Mouse (Mus musculus): Measurements from ENCODE around the gene Olfr107. TPM values are rescaled to one million over a fixed set of nuclear protein-coding genes. Genes with fewer than 3 reads are reported as not detected.

Gene Olfr107
- polyA plus RNA-seq (2015; fragmentation: Nextera tagmentation; extraction: Ambion mirVana), result not detected in 2 replicates

DNA sequence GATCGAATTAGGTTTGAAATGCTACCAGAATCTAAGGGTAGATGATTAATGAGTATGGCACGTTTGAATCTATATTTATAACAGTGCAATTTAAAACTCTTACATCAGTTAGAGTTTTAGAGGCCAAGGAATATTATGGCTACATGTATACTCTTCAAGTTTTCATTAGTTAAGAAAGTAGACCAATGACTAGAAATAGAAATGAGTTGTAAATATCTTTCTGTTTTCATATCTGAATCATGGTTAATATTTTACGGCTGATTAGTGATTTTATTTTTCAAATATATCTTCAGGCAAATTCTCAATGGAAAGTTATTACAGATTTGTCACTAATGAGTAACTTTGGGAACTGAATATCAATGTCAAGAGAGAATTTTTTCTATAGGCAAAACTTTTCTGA lies at the start of gene Olfr107:
Gene Olfr107 (plus strand): TSS at position 301 of the 400 bp plus-strand sequence.
- no peak for ATAC-seq (replicated peaks; ENCODE audit: low FRiP score)
- H3K9ac ChIP-seq, result no peak within 1 kb of the TSS

DNA sequence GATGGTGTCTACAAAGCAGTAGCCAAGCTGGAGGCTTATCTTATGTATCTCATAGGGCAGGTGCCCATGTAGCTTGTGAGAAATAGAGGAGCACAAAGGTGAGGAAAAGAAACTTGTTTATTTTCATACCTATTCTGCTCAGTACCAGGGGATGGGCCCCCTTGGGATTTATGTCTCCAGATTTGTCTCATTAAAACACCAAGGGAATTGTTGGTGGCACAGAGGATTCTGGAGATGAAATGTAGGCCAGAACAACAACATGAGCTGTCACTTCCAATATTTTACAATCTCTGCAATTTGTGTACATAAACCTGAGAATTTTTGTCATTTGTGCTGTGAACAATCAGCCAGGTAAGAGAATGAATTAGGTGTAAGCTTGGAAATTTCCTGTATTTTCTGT lies 39.7 kb upstream of the Olfr107 start, which contains the start of gene Olfr104-ps:
Gene Olfr104-ps (plus strand): TSS at position 301 of the 400 bp plus-strand sequence.
- Histone ChIP-seq H3K4me2 (no peak within 1 kb of the TSS), H3K4me3 (replicated peaks) (no peak within 1 kb of the TSS), H3K36me3 (no peaks in the 10 kb centered on the region), H3K9me3 (replicated peaks) (no peaks in the 10 kb centered on the region), H3K9ac (no peak within 1 kb of the TSS), H3K27ac (no peak within 1 kb of the TSS), H3K27me3 (no peaks in the 10 kb centered on the region), H3K4me1 (no peaks in the 10 kb centered on the region)
- no peak for ATAC-seq (replicated peaks; ENCODE audit: low FRiP score)

More for the DNA sequence above, at the start of gene Olfr107:
- H3K4me3 ChIP-seq (replicated peaks), result no peak within 1 kb of the TSS
- 78% methylated on average over 3 of the region's 3 CpGs for WGBS
- no peaks in the 10 kb centered on the region for H3K27me3 ChIP-seq
- no peak within 1 kb of the TSS for H3K27ac ChIP-seq
- no peaks in the 10 kb centered on the region for H3K9me3 ChIP-seq (replicated peaks)
- H3K36me3 ChIP-seq, result no peaks in the 10 kb centered on the region
- no peak within 1 kb of the TSS for H3K4me2 ChIP-seq
- no peaks in the 10 kb centered on the region for H3K4me1 ChIP-seq

DNA sequence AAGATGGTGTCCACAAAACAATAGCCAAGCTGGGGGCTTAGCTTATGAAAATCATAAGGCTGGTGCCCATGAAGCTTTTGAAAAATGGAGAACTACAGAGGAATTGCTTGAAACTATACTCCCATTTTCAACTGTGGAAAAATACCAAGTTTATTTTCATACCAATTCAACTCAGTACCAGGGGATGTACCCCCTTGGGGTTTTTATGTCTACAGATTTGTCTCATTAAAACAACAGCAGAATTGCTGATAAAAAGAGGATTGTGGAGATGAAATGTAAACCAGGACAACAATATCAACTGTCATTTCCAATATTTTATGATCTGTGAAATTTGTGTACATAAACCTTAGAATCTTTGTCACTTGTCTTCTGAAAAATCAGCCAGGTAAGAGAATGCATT lies 20.3 kb upstream of the Olfr107 start, which contains the start of gene Olfr105-ps:
Gene Olfr105-ps (plus strand): TSS at position 301 of the 400 bp plus-strand sequence.
- H3K4me2 ChIP-seq, result no peak within 1 kb of the TSS
- H3K27me3 ChIP-seq, result no peaks in the 10 kb centered on the region
- no peak within 1 kb of the TSS for H3K27ac ChIP-seq
- no peaks in the 10 kb centered on the region for H3K36me3 ChIP-seq
- H3K4me1 ChIP-seq, result no peaks in the 10 kb centered on the region
- no peak within 1 kb of the TSS for H3K4me3 ChIP-seq (replicated peaks)
- no peaks in the 10 kb centered on the region for H3K9me3 ChIP-seq (replicated peaks)
- no peak within 1 kb of the TSS for H3K9ac ChIP-seq
- no peak for ATAC-seq (replicated peaks; ENCODE audit: low FRiP score)

DNA sequence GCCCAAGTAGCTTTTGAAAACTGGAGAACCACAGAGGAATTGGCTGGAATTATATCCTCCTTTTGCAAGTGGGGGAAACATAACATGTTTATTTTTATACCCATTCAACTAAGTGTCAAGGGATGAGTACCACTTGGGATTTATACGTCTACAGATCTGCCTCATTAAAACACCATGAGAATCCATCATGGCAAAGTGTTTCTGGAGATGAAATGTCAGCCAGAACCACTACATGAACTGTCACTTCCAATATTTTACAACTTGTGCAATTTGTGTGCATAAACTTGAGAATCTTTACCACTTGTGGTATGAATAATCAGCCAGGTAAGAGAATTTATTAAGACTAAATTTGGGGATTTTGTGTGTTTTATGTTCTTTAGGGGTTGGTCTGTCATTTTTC lies 8.9 kb upstream of the Olfr107 start, which contains the start of gene Olfr106-ps:
Gene Olfr106-ps (plus strand): TSS at position 301 of the 400 bp plus-strand sequence.
- H3K36me3 ChIP-seq, result no peaks in the 10 kb centered on the region
- WGBS, result 72% methylated on average over 1 of the region's 1 CpGs
- H3K9me3 ChIP-seq (replicated peaks), result no peaks in the 10 kb centered on the region
- H3K9ac ChIP-seq, result no peak within 1 kb of the TSS
- H3K4me3 ChIP-seq (replicated peaks), result no peak within 1 kb of the TSS
- no peak for ATAC-seq (replicated peaks; ENCODE audit: low FRiP score)
- H3K27me3 ChIP-seq, result no peaks in the 10 kb centered on the region
- H3K4me2 ChIP-seq, result no peak within 1 kb of the TSS
- no peak within 1 kb of the TSS for H3K27ac ChIP-seq
- no peaks in the 10 kb centered on the region for H3K4me1 ChIP-seq

DNA sequence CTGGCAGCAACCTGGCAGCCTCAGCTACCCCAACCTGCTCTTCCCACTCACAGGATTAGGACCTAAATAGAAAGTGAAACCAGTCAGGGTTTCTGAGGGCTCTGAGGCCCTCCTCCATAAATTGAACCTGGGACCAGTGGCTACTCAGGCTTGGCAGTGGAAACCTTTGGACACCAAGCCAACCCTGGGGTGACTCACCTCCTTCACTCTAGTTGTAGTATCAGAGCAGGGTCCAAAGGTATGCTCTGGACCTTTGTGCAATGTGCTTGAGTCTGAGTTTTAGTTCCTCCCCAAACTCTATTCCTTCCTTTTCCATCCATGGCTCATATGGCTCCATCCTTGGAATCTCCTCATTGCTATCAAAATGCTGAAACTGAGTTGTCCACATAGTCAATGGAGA lies 14.4 kb downstream of the Olfr107 start:
- Histone ChIP-seq H3K4me1 (no peaks in the 10 kb centered on the region), H3K27me3 (no peaks in the 10 kb centered on the region), H3K36me3 (no peaks in the 10 kb centered on the region), H3K4me2 (no peak overlapping the region), H3K9ac (no peak overlapping the region), H3K27ac (no peak overlapping the region), H3K9me3 (replicated peaks) (no peaks in the 10 kb centered on the region), H3K4me3 (replicated peaks) (no peak overlapping the region)
- ATAC-seq (replicated peaks; ENCODE audit: low FRiP score), result no peak

DNA sequence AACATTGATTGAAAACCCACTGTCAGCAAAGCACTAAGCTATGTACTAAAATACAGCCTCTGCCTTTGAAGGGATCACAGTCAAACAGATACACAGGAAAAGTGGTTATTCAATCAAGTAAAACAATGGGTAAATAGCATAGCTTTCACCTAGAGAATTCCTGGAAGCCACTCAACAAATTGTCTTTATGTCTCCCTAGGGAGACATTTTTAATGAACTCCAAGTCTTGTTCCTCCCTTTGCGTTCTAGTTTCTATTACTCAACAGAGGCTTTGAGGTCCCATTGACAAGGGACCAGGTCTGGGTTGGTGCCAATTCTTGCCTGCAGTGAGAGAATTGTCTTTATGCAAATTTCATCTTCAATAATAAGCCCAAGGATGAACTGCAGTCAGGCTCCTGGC lies 46.2 kb downstream of the Olfr107 start, which contains the start of gene Olfr108:
Gene Olfr108 (plus strand): TSS at position 301 of the 400 bp plus-strand sequence.
- no peaks in the 10 kb centered on the region for H3K9me3 ChIP-seq (replicated peaks)
- H3K4me2 ChIP-seq, result no peak within 1 kb of the TSS
- no peak within 1 kb of the TSS for H3K4me3 ChIP-seq (replicated peaks)
- H3K27me3 ChIP-seq, result no peaks in the 10 kb centered on the region
- no peaks in the 10 kb centered on the region for H3K4me1 ChIP-seq
- 81% methylated on average over 1 of the region's 1 CpGs for WGBS
- ATAC-seq (replicated peaks; ENCODE audit: low FRiP score), result no peak
- H3K36me3 ChIP-seq, result no peaks in the 10 kb centered on the region
- no peak within 1 kb of the TSS for H3K27ac ChIP-seq
- no peak within 1 kb of the TSS for H3K9ac ChIP-seq

Other genes with a start within 250 kb of the Olfr107 start
- gene Olfr93, start 237.7 kb upstream of the Olfr107 start, polyA plus RNA-seq (2015; fragmentation: Nextera tagmentation; extraction: Ambion mirVana), result not detected in 2 replicates
- not detected in 2 replicates for gene Ubd, start 205.3 kb upstream of the Olfr107 start, polyA plus RNA-seq (2015; fragmentation: Nextera tagmentation; extraction: Ambion mirVana)
- not detected in 2 replicates for gene Olfr94, start 198.2 kb upstream of the Olfr107 start, polyA plus RNA-seq (2015; fragmentation: Nextera tagmentation; extraction: Ambion mirVana)
- gene Olfr95, start 186.1 kb upstream of the Olfr107 start, polyA plus RNA-seq (2015; fragmentation: Nextera tagmentation; extraction: Ambion mirVana), result not detected in 2 replicates
- gene Olfr96, start 179.1 kb upstream of the Olfr107 start, polyA plus RNA-seq (2015; fragmentation: Nextera tagmentation; extraction: Ambion mirVana), result not detected in 2 replicates
- not detected in 2 replicates for gene Olfr97, start 161.9 kb upstream of the Olfr107 start, polyA plus RNA-seq (2015; fragmentation: Nextera tagmentation; extraction: Ambion mirVana)
- gene Olfr98, start 135.5 kb upstream of the Olfr107 start, polyA plus RNA-seq (2015; fragmentation: Nextera tagmentation; extraction: Ambion mirVana), result not detected in 2 replicates
- gene H2-M3, start 129.0 kb upstream of the Olfr107 start, polyA plus RNA-seq (2015; fragmentation: Nextera tagmentation; extraction: Ambion mirVana), result 1.5 and 1.8 TPM in 2 replicates
- gene Olfr99, start 115.8 kb upstream of the Olfr107 start, polyA plus RNA-seq (2015; fragmentation: Nextera tagmentation; extraction: Ambion mirVana), result not detected in 2 replicates
- not detected in 2 replicates for gene Olfr101, start 94.9 kb upstream of the Olfr107 start, polyA plus RNA-seq (2015; fragmentation: Nextera tagmentation; extraction: Ambion mirVana)
- gene Olfr102, start 82.2 kb upstream of the Olfr107 start, polyA plus RNA-seq (2015; fragmentation: Nextera tagmentation; extraction: Ambion mirVana), result not detected in 2 replicates
- gene Olfr103, start 59.5 kb upstream of the Olfr107 start, polyA plus RNA-seq (2015; fragmentation: Nextera tagmentation; extraction: Ambion mirVana), result not detected in 2 replicates
- not detected in 2 replicates for gene Olfr104-ps, start 39.6 kb upstream of the Olfr107 start, polyA plus RNA-seq (2015; fragmentation: Nextera tagmentation; extraction: Ambion mirVana)
- not detected in 2 replicates for gene Olfr105-ps, start 20.2 kb upstream of the Olfr107 start, polyA plus RNA-seq (2015; fragmentation: Nextera tagmentation; extraction: Ambion mirVana)
- gene Olfr106-ps, start 8.8 kb upstream of the Olfr107 start, polyA plus RNA-seq (2015; fragmentation: Nextera tagmentation; extraction: Ambion mirVana), result not detected in 2 replicates
- gene Olfr108, start 46.3 kb downstream of the Olfr107 start, polyA plus RNA-seq (2015; fragmentation: Nextera tagmentation; extraction: Ambion mirVana), result not detected in 2 replicates
- not detected in 2 replicates for gene Olfr109, start 59.7 kb downstream of the Olfr107 start, polyA plus RNA-seq (2015; fragmentation: Nextera tagmentation; extraction: Ambion mirVana)
- not detected in 2 replicates for gene H2-M2, start 84.3 kb downstream of the Olfr107 start, polyA plus RNA-seq (2015; fragmentation: Nextera tagmentation; extraction: Ambion mirVana)
- not detected in 2 replicates for gene Olfr110, start 93.2 kb downstream of the Olfr107 start, polyA plus RNA-seq (2015; fragmentation: Nextera tagmentation; extraction: Ambion mirVana)
- gene Olfr111, start 108.8 kb downstream of the Olfr107 start, polyA plus RNA-seq (2015; fragmentation: Nextera tagmentation; extraction: Ambion mirVana), result not detected in 2 replicates
- gene Olfr112, start 170.2 kb downstream of the Olfr107 start, polyA plus RNA-seq (2015; fragmentation: Nextera tagmentation; extraction: Ambion mirVana), result not detected in 2 replicates
- gene Olfr113, start 178.4 kb downstream of the Olfr107 start, polyA plus RNA-seq (2015; fragmentation: Nextera tagmentation; extraction: Ambion mirVana), result not detected in 2 replicates
- gene Olfr114, start 193.5 kb downstream of the Olfr107 start, polyA plus RNA-seq (2015; fragmentation: Nextera tagmentation; extraction: Ambion mirVana), result not detected in 2 replicates
- gene Olfr115, start 227.9 kb downstream of the Olfr107 start, polyA plus RNA-seq (2015; fragmentation: Nextera tagmentation; extraction: Ambion mirVana), result not detected in 2 replicates
- not detected in 2 replicates for gene Olfr116, start 228.0 kb downstream of the Olfr107 start, polyA plus RNA-seq (2015; fragmentation: Nextera tagmentation; extraction: Ambion mirVana)

Measured in kidney, embryonic 15.5 days (tissue).